Mouse (Mus musculus) natural killer cell, adult 2 months (primary cell): ENCODE measurements around the gene Rnf220.
A peak's percentile ranks its signal among the peaks of the same experiment; 100 is the strongest.

Source experiments
- DNase-seq, 2 experiments: peaks; one replicate each; pipeline ENCODE4 v3.0.0; 2022; ENCODE audit warnings: low spot score in 2 of 2

Gene Rnf220

GRCm38 (mm10) chr4:117380558-117380935, 116.3 kb downstream of the Rnf220 start:
- no peak for DNase-seq

- DNase-seq = no peak
Measured at GRCm38 (mm10) chr4:117379803-117380557, 116.9 kb downstream of the Rnf220 start.

- no peak for DNase-seq
Measured at GRCm38 (mm10) chr4:117374078-117374540, 122.7 kb downstream of the Rnf220 start.

GRCm38 (mm10) chr4:117373324-117374077, 123.4 kb downstream of the Rnf220 start:
- DNase-seq = no peak

GRCm38 (mm10) chr4:117371896-117372295, 125.0 kb downstream of the Rnf220 start:
- DNase-seq = no peak

GRCm38 (mm10) chr4:117370354-117370753, 126.5 kb downstream of the Rnf220 start:
- no peak for DNase-seq

GRCm38 (mm10) chr4:117369571-117369970, 127.3 kb downstream of the Rnf220 start:
- DNase-seq = no peak

GRCm38 (mm10) chr4:117367365-117367764, 129.5 kb downstream of the Rnf220 start:
- DNase-seq = no peak

GRCm38 (mm10) chr4:117362085-117362484, 134.8 kb downstream of the Rnf220 start:
- no peak for DNase-seq

GRCm38 (mm10) chr4:117361558-117361873, 135.3 kb downstream of the Rnf220 start:
- no peak for DNase-seq

GRCm38 (mm10) chr4:117360713-117361557, 135.9 kb downstream of the Rnf220 start:
- DNase-seq = no peak

- no peak for DNase-seq
Measured at GRCm38 (mm10) chr4:117359803-117360382, 137.0 kb downstream of the Rnf220 start.

GRCm38 (mm10) chr4:117357917-117358316, 138.9 kb downstream of the Rnf220 start:
- no peak for DNase-seq

- DNase-seq = no peak
Measured at GRCm38 (mm10) chr4:117357104-117357503, 139.7 kb downstream of the Rnf220 start.

- DNase-seq = no peak
Measured at GRCm38 (mm10) chr4:117356223-117356622, 140.6 kb downstream of the Rnf220 start.

GRCm38 (mm10) chr4:117354651-117355050, 142.2 kb downstream of the Rnf220 start:
- no peak for DNase-seq

GRCm38 (mm10) chr4:117352957-117353356, 143.9 kb downstream of the Rnf220 start:
- DNase-seq = no peak

GRCm38 (mm10) chr4:117352071-117352470, 144.8 kb downstream of the Rnf220 start:
- DNase-seq = no peak

GRCm38 (mm10) chr4:117350139-117350693, 146.6 kb downstream of the Rnf220 start:
- no peak for DNase-seq

GRCm38 (mm10) chr4:117349327-117349726, 147.5 kb downstream of the Rnf220 start:
- DNase-seq = no peak

- DNase-seq = peak in 1 of 2 experiments; percentile 8
Measured at GRCm38 (mm10) chr4:117346025-117346424, 150.8 kb downstream of the Rnf220 start.
